Mouse (Mus musculus) liver, embryonic 16.5 days (tissue): ENCODE measurements around the gene Pramef17. TPM values are rescaled to one million over a fixed set of nuclear protein-coding genes. Genes with fewer than 3 reads are reported as not detected.

Source experiments
- polyA plus RNA-seq: library from polyadenylated mRNA; unstranded; fragments of >200 nt; fragmentation: Nextera tagmentation; extraction: Ambion mirVana; gene quantifications from 2 replicates; pipeline ENCODE4 v1.2.1, GENCODE M21; 2015

The Pramef17 gene
- polyA plus RNA-seq, 1 experiment from 2014 or later: not detected

Other genes with a start within 250 kb of the Pramef17 start
- not detected in 2 replicates for gene Gm13023, start 205.0 kb downstream of the Pramef17 start, polyA plus RNA-seq
- gene Gm13084, start 178.3 kb downstream of the Pramef17 start, polyA plus RNA-seq: not detected in 2 replicates
- gene Gm13103, start 147.9 kb downstream of the Pramef17 start, polyA plus RNA-seq: not detected in 2 replicates
- not detected in 2 replicates for gene Pramef6, start 94.0 kb downstream of the Pramef17 start, polyA plus RNA-seq
- gene Pramef25, start 43.4 kb downstream of the Pramef17 start, polyA plus RNA-seq: not detected in 2 replicates
- gene Gm13101, start 27.4 kb downstream of the Pramef17 start, polyA plus RNA-seq: not detected in 2 replicates
- not detected in 2 replicates for gene Pramel4, start 64.8 kb upstream of the Pramef17 start, polyA plus RNA-seq
- gene Gm13102, start 112.1 kb upstream of the Pramef17 start, polyA plus RNA-seq: not detected in 2 replicates
- gene Oog3, start 168.3 kb upstream of the Pramef17 start, polyA plus RNA-seq: not detected in 2 replicates
- gene Oog2, start 196.3 kb upstream of the Pramef17 start, polyA plus RNA-seq: not detected in 2 replicates
- gene C87977, start 218.9 kb upstream of the Pramef17 start, polyA plus RNA-seq: not detected in 2 replicates